Mouse (Mus musculus) urinary bladder, adult 2 months (tissue): ENCODE data around the gene Runx2. TPM values are rescaled to one million over a fixed set of nuclear protein-coding genes. Genes with fewer than 3 reads are reported as not detected.

ENCODE experiments used
- DNase-seq: peaks from one replicate; pipeline ENCODE4 v3.0.0; 2022; ENCODE audit warnings: low spot score
- polyA plus RNA-seq: library from polyadenylated mRNA; depleted of rRNA; stranded (reverse); fragments of >200 nt; gene quantifications from 2 replicates; pipeline ENCODE4 v1.2.3, GENCODE M21; 2012; rRNA removed

The Runx2 gene
- polyA plus RNA-seq, 1 experiment = 2.4 TPM

DNA sequence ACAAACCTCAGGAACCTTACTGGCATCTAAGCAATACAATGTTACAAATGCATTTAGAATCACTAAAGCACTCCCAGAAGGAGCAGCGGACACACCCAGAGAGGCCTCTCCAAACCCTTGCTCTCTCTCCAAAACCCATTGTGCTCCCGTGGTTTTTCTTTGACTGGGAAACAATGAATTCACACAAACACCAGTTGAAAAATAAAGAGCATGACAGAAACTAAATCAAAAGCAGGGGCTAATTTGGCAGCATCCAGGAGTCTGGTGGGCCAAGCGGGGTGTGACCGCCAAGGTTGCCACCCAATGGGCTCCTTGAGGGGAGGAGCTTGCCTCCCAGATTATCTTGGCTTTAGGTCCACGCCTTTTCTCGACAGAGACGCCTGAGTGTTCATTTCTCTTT, 341.9 kb downstream of the Runx2 start:
- no peak for DNase-seq

DNA sequence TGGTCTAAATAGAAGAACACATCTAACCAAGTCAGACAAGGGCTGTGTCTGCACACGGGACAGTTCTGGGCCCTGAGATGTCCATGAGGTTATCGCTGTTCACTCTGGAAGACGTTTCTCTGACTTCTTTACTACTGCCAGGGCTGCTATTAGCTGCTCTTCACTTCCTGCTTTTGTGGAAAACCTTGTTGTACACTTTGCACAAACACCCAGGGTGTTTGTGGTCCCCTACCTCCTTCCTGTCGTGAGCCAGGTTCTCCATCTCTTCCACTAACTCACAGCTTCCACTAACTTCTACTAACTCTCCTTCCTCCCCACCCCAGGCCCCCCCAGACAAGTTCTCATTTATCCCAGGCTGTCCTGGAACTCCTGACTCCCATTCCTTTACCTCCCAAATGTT, 350.9 kb downstream of the Runx2 start:
- no peak for DNase-seq

DNA sequence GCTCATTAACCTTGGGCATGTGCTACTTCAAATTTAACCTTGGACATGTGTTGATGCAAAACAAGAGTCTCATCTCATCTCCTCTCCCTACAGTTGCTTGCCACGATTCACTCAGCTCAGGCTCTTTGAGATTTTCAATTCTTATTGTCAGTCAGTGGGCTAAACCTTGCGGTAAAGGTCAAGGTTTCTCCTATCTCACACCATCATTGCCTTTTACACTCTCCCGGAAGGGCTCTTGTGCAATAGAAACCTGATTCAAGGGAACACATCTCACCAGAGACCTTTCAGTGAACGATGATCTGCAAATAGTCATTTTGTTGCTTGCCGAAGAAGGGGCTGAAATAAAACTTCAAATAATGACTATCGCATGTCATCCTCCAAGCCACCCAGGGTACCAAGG, 354.4 kb downstream of the Runx2 start:
- no peak for DNase-seq

DNA sequence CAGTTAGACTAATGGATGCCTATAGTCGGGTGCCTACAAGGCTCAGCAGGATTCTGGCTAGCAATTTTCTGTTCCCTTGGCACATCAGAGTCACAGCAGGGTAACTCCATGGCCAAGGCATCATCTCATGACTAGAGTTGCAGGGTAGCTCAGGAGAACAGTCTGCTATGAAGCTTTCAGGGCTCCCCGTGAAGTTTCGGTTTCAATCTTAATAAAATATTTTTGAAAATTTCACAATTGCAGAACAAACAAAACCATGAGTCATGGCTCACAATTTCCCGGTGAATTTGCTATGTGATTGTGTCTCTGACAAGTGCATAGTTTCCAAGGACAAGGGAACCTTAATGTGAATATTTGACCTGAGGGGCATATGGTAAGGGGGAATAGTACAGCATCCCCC, 355.6 kb downstream of the Runx2 start:
- DNase-seq = no peak

DNA sequence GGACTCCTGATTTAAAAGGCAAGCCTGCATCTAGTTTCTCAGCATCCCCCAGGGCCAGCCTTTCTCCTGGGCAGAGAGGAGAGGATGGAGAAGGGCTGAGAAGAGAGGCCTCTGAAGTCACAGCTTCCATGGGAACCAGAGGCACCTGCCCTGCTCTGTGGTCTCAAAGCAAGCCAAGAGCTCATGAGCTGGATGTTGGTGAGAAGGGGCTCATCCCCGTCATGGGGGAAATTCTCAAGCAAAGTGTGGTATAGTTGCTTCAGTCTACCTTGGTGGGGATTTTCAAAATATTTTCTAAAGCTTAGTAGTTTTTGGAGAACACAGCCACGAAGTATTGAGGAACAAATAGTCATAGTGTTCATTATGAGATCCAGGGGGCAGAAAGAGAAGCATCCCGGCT, 357.9 kb downstream of the Runx2 start:
- DNase-seq = no peak

DNA sequence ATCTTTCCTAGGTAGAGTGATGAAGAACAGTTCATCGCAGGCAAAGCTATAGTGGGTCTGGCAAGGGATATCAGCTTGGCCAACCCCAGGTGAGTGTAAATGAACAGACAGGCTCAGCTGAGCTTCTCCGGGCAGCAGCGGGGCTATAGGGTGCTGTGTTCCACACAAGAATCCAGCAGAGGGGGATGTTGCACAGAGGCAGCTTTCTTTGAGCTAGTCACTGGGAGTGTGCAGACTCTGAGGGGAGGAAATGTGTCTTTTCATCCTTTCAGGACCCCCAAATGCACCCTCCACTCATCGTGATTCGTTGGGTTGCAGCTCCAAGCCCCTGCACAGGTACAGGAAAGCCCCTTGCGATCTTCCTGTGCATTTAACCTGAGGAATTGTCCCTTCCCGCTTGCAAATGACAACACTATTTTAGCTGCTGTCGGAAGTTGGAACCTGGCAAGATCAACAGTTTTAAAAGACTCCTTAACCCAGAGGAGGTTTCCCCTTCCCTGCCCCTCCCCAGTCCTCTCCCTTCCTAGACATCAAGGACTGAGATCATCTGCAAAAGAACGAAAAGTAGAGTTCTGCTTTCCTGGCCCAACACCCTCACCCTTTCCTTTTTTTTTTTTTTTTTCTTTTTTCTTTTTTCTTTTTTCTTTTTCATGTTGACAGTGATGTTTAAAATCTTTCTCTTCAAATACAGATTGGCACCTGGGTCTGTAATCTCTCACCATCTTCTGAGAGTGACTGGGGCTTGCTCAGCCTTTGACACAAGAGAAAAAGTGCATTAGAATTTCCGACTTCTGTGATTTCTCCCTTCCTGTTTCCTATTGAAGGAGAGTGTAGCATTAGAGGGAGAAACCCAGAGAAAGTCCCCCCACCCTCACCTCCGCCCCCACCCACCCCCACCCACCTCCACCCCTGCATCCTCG, 358.7 kb downstream of the Runx2 start:
- peak; percentile 40 for DNase-seq

DNA sequence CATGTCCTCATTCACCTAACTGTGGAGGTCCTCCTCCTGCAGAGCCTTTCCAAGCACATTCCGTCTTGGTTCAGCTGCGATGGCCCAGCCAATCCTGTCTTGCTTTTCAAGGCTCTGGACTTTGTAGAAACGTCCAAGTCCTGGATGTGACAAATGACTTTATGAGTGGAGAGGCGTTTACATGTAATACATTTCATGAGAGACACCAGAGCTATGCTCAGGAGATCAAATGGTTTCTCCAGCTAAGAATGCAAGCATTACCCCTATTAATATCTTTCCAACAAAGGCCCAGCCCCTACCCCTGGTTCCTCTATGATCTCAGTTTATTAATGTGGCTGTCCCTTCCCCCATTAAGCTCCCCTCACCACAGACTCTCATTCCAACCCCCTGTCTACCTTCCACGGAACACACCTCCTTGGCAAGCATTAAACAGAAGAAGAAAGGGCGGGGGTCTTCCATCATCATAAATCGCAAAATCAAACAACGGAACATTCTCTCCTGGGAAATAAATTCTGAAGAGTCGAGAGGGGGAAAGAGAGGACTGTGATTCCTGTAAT, 364.6 kb downstream of the Runx2 start:
- no peak for DNase-seq

Other genes with a start within 250 kb of the Runx2 start
- 4.8 and 7.6 TPM in 2 replicates for gene Supt3, start 37.6 kb downstream of the Runx2 start, polyA plus RNA-seq